Mouse (Mus musculus) heart, adult 2 months (tissue): ENCODE results near the gene Olfr368.

Experiments used
- CTCF ChIP-seq: fragments of 200-600 bp; IDR thresholded peaks from 2 replicates; pipeline ENCODE4 v1.8.1; 2022; ENCODE audit warnings: antibody characterized with exemption, mild to moderate bottlenecking, moderate library complexity
- POLR2A ChIP-seq: fragments of 200-500 bp; IDR thresholded peaks from 2 replicates; pipeline ENCODE4 v1.6.1; 2011; ENCODE audit warnings: mild to moderate bottlenecking, low read depth, low read length, control low read depth; ENCODE audit not compliant: insufficient read depth

GRCm38 (mm10) chr2:37351671-37352070 is 25.4 kb downstream of the Olfr368 start:
- TF ChIP-seq POLR2A = no peak
- TF ChIP-seq CTCF = no peak
